Mouse (Mus musculus): ENCODE measurements around the gene Galnt9.

Gene Galnt9

DNA sequence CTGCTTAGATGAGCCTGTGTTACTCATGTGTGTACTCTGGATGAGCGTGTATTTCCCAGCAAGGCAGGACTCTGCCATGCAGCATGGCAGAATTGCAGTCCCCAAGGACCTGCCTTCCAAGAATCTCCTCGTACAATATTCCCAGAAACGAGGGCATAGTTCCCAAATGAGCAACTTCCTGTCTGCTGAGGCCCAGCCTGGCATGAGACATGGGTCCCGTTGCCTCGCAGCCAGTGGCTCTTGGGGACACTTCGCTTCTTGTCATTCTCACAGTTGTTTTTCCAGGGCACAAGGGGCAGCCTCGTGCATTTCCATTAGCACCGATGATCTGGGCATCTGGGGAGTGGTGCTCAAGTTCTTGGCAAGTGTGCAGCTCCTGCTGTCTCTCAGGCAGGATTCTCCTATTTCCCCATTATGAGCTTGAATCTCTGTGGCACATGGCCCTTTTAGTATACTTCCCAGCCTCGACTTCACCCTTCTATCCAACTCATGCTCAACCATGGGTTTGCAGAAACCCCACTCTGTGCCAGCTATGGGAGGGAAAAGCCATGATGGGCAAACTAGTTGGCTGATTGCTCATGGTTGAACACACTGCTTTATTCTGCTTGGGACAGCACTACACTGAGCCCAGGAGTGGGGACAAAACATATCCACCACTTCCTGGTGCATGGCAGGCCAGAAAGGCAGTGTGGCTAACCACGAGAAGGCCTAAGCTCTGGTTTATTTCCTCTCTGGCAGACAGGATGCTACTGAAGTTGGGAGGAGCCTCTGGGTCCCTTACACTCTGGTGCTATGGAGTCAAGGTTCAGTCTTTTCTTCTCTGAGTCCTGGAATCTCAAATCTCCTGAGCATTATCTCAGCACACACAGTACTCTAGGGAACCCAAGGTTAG, 38.7 kb downstream of the Galnt9 start:
- no peak for DNase-seq (ENCODE audit: low read depth, low spot score)

DNA sequence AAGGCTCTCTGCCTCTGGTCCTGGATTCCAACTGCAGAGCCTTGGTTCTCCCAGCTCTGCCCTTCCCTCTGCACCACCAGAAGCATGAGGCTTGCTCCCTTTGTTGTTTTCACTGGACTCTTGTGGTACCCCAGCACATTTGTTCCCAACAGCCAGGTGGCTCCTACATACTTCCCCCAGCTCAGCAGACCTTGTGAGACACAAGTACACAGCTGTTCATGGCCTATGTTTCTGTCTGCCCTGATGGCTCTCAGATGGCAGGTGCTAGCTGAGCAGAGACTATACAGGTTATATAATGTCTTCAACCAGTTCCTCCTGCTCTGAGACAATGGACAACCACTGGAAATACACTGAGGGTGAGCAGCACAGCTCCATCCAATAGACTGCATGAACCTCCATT, 43.3 kb downstream of the Galnt9 start:
- no peak for DNase-seq (ENCODE audit: low read depth, low spot score)

DNA sequence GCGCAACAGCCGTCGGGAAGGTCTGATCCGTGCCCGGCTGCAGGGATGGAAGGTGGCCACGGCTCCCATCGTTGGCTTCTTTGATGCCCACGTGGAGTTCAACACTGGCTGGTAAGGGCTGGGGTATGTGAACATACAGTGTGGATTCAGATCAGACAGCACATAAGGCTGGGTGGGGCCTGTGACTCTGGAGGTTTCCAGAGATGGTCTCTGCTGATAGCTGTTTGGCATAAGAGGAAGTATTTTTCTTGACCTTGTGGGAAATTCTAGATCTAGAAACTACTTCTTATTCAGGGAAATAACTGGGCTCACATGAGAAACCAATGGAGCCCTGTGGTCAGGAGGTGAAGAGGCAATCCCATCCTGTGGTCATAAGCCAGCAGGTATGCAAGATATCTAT, 45.7 kb downstream of the Galnt9 start:
- no peak for DNase-seq (ENCODE audit: low read depth, low spot score)

DNA sequence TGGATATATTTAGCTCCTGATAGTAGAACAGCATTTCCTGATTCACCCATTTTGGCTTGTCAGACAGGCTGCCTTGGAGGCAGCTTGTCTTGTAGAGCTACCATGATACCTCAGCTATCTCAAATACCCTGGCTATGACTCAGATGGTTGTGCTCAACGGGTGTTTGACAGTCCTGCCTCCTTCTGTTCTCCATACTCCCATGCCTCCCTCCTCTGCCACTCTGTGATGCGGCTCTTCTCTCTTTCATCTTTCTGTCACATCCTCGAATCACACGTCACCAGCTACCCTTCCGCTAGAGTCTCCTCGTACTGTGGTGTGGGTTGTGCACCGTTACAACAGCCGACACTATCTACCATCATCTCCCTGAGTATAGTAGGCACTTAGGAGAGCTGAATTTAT, 50.3 kb downstream of the Galnt9 start:
- no peak for DNase-seq (ENCODE audit: low read depth, low spot score)

DNA sequence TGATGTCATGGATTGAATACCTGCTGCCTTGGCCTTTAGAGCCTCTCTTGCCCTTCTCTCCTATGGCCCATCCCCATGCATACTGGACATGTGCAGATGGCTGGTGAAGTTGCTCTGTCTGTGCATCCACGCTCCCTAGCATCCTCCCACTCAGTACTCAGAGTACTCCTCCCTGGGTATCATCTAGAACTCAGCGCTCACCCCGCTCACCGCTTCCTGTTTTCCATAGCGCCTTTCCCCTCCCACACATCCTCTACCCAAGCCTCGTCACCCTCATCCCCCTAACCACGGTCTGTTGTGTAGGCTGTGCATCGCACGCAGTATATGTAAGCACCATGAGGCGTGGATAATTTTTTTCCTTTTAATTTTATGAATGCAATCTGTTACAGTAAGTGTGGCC, 51.2 kb downstream of the Galnt9 start:
- DNase-seq (ENCODE audit: low read depth, low spot score) = no peak

DNA sequence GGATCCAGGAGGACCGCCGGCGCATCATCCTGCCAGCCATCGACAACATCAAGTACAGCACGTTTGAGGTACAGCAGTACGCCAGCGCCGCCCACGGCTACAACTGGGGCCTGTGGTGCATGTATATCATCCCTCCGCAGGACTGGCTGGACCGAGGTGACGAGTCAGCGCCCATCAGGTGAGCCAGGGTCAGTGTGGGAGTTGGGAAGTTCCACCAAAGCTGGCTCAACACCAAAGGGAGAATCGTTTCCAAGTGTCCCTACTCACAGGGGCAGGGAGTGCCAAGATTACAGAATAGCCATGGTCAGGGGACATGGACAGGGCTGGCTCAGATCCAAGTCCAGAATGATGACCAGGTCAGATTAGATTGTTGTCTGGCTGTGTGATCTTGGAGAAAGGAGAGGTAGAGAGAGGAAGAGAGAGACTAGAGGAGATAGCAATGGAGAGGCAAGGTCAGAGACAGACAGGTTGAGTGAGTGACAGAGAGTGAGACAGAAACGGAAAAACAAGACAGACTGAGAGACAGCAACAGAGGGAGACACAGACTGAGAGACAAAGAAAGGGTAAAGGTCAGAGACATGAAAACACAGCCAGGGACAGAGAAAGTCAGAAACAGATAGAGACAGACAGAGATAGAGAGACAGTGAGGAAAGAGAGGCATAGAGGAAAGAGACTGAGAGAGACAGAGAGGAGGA, 52.1 kb downstream of the Galnt9 start:
- no peak for DNase-seq (ENCODE audit: low read depth, low spot score)

DNA sequence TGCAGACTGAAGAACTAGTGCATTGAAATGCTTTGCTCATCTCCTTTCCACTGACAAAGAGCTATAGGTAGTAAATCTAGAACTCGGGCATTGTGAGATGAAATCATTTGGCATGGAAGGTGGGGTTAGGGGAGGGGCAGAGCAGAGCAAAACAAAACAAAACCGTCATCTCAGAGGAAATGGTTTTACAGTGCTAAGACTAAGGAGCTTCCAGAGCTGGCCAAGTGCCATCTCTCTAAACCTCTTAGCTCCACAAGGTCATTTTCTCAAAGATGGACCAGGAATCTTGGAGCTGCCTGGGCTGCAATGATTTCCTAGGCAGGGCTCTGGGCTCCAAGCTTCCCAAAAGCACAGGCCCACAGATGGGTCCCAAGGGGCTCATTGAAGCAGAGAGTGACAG, 53.3 kb downstream of the Galnt9 start:
- DNase-seq (ENCODE audit: low read depth, low spot score) = no peak

DNA sequence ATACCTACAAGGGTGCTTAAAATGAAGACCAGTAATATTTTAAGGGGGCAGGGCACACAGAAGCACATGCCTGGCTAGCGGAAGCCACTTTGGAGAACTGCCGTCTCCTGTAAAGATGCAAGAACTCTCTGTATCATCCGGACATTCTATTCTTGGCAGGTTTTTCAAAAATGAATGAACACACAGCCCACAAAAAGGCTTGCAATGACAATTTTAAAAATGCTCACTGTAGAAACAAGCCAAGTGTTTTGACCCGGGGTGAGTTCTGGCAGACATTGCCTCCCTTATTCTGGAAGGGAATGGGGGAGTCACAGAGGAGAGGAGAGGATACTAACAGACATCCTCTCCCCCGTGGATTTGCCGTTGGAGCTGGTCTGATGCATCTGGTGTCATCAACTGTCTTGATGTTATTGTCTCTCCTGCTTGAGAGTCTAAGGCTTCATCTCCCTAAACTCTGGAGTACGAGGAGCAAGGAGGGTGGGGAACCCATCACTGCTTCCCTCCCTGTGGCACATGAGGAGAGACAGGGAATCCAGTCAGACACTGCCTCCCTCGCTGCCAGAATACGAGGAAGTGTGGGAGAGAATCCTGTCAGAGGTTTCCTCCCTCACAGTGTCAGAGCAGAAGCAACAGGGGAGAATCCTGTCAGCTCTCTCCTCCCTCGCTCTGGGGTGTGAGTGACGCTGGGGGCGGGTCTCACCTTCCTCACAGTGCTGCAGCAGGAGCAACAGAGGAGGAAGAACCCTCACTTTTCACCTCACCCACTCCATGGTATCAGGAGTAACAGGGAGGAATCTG, 54.3 kb downstream of the Galnt9 start:
- DNase-seq (ENCODE audit: low read depth, low spot score) = no peak

DNA sequence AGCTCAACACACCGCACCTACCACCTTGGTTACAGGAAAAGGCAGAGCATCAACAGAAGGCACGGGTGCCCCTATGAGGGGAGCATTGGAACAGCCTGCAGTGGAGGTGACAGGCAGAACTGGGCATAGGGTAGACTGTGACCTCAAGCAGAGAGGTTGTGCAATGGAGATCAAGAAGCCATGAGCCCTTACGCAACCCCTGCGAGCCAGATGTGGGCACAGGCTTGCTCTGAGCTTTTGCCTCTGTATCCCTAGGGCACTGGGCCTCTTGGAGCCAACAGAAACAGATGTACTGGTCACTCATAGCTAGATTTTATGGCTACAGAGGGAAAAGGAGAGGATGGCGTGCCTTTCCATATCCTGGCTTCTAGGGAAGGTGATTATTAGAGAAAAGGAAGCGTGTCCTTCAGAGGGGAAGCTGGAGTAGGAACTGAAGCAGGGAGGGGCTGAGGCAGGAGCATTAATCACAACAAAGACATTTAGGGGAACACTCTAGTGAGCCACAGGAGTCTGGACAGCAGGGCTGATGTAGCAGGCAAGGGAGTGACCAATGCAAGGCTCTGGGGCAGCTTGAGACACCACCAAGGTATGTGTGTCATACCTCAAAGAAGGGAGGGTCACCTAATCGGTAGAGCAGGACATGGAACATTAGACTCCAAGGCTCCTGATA, 59.0 kb downstream of the Galnt9 start:
- no peak for DNase-seq (ENCODE audit: low read depth, low spot score)

DNA sequence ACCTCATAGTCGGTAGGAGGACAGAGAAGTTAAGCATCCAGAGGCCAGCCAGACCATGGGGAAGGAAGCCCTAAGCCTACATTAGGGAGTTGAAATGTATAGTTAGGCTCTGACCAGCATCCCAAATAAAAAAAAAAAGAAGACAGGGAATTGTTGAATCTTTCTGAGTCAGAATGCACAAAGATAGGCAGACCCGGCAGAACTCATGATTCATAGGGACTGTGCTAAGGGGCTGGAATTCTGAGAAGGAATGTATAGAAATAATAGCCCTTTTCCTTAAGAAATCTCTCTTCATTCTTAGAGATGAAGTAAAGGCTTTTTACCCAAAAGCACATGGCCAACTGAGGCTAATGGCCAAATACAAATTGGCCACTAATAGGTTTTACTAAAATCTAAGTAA, 60.2 kb downstream of the Galnt9 start:
- no peak for DNase-seq (ENCODE audit: low read depth, low spot score)

DNA sequence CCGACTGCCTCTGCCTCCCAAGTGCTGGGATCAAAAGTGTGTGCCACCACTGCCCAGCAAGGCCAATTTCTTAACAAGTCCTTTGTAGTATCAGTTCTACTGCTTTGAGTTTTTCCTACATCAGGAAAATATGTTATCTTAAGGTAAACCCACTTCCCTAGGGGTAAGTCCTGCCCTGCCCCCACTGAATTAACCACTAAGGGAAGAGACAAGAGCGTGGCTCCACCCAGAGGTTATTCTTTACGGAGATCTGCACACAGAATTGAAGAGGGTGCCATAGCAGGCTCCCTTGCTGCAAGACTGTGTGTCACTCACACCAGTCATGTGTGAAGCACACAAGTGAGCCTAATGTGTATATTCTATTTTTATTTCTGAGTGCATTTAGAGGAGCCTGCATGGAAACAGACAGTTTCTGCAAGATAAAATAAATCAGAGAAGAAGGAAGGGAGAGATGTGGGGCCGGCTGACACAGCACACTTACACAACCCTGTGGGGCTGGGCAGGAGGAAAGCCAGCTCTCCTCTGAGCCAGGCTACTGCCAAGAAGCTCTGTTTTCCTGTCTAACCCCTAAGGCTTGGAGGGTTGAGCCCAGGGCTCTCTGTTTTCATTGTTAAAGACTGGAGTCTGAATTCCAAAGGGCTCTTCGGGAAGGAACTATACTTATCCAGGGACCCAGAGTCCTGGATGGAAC, 61.5 kb downstream of the Galnt9 start:
- no peak for DNase-seq (ENCODE audit: low read depth, low spot score)

DNA sequence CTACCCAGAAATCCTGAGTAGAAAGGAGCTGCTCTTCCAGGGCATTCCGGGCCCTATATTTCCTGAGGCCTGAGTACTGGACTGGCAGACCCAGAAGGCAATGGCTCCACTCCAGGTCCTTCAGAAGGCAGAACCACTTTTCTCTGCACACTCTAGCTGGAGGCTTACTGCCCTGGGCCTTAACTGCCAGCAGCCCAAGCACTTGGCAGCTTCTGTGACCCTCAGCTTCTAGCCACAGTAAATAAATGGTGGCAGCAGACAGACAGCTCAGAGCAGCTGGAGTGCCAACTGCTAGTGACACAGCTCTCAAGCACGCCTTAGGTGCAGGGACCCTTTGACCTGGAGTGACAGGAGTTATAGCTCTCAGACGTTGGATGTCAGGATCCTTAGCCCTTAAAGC, 63.6 kb downstream of the Galnt9 start:
- no peak for DNase-seq (ENCODE audit: low read depth, low spot score)

DNA sequence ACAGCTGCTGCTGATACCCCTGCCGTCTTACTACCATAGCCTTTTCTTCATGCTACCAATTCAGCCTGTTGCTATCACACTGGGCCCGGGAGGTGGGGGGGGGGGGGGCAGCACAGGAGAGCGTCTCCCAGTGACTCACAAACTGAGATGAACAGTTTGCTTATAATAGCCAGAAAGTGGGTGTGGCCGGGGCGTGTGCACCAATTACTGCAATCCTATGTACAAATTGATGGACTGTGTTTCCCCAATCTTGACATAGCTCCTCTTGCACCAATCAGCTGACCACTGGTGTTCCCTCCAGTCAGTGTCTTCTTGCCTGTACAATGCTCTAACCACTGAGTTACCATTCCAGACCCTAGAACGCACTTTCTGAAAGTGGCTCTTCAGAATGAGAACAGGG, 64.2 kb downstream of the Galnt9 start:
- no peak for DNase-seq (ENCODE audit: low read depth, low spot score)

DNA sequence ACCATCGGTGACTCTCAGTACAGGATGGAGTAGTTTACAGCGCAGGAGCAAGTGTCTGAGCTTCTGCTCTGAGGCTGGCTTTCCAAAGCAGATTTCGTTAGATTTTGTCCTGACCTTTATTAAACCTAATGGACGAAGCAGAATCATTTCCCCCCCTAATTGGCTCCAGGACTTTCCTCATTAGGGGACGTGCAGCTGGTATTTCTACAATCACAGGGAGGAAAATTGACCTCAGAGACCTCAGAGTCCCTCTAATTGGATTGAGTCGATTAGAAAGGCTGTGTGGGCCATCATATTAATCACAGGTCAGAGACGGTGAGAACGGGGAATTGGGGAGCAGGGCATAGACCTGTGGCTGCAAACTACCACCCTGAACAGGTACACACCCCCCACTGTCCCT, 64.8 kb downstream of the Galnt9 start:
- DNase-seq (ENCODE audit: low read depth, low spot score) = no peak

DNA sequence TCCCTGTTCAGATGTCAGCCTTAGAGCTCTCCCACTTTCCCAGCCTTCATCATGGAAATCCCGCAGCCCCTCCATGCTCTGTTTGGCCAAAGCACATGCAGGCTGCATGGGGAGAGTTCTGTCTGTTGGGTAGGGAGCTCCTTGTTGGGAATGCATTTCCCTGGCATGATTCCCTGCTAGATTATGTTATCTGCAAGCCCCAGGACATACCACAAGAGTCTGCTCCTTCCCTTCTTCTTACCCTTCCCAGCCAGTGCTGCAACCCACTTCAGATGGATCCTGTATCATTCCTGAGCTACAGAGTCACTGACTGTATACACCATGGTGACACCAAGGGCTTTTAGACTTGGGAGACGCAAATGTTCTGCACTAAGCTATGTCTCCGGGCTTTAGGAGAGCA, 65.3 kb downstream of the Galnt9 start:
- DNase-seq (ENCODE audit: low read depth, low spot score) = no peak

DNA sequence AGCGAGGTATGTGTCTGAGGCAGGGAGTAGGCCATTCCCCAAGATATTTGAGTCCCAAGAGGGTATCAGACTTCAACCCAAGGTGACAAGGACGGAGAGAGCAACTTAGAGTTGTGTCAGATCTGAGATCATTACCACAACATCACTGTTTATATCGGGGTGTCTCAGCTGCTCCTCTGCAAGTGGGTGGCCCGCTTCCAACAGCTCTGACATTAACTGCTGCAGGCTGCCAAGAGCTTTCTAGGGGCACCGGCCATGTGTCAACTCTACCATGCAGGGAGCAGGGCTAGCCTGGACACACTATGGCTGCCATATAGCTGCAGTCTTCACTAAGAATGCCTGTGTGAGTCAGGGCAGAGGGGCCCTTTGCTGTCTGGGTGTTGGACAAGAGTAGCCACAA, 65.7 kb downstream of the Galnt9 start:
- no peak for DNase-seq (ENCODE audit: low read depth, low spot score)

DNA sequence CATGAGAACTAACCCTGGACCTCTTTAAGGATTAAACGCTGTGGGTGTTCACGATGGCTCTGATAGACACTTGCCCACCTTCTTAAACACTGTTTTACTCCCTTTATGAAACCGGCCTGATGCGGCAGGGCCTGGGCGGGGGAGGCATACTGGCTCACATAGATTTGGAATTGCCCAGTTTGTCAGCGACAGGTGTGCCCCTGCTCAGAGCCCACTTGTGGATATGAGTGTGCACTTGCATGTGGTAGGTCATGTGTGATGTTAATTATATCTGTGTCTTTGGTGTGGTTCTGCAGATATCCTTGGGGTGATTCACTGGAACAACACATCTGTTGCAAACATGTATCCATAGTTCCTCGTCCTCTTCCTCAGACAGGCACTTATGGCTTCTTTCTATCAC, 66.3 kb downstream of the Galnt9 start:
- DNase-seq (ENCODE audit: low read depth, low spot score) = no peak

DNA sequence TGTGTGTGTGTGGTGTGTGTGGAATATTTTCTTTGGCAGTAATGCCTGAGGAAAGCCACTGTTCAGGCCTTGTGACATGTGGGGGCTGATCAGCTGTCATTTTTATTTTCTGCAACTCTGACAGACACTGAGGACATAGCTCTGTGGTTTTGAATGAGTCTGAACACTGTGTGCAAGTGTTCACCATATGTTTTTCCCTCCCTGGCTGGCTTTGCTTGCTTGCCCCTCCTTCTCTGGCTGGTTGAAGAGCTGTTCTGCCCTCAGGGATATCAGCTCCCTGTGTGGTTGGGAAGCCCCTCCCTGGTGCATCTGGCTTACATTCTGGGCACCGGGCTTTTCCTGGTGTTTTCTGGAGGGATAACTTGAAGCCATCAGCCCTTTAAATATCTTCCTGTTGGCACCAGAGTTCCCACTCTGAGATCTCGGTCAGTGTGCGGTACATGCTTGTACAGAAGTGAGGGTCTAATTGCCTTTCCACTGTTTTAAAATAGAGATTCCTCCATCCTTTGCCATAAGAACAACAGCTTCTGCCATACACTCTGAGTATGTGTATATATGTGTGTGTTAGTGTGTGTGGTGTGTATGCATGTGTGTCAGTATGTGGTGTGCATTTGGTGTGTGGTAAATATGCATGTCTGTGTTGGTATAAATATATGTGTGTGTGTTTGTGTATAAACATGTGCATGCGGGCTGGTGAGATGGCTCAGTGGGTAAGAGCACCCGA, 67.4 kb downstream of the Galnt9 start:
- no peak for DNase-seq (ENCODE audit: low read depth, low spot score)

DNA sequence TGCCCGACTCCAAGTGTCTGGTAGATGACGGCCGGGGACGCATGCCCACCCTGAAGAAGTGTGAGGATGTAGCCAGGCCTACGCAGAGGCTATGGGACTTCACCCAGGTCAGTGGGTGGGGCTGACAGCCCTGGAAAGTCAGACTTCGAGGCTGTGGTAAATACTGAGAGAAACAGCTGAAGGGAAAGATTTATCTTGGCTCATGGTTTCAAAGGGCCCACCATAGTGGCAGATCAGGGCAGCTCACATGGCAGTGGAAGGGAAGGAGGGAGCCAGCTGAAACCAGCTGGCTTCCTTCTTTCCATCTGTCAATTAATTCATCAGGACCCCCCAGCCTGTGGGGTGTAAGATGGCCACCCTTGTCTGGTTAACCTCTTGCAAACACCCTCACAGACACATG, 75.1 kb downstream of the Galnt9 start:
- DNase-seq (ENCODE audit: low read depth, low spot score) = no peak

DNA sequence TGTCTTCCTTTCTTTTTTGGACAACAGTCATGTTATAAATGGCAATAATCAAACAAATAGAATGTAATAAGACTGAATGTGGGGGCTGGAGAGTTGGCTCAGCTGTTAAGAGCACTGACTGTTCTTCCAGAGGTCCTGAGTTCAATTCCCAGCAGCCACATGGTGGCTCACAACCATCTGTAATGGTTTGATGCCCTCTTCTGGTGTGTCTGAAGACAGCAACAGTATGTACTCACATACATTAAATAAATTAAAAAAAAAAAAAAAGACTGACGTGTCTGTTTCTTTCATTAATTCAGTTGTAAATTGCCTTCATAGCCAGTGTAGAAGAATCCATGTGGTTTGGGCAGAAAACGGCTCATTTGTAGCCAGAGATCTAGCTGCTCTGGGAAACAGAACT, 80.2 kb downstream of the Galnt9 start:
- DNase-seq (ENCODE audit: low read depth, low spot score) = no peak

DNA sequence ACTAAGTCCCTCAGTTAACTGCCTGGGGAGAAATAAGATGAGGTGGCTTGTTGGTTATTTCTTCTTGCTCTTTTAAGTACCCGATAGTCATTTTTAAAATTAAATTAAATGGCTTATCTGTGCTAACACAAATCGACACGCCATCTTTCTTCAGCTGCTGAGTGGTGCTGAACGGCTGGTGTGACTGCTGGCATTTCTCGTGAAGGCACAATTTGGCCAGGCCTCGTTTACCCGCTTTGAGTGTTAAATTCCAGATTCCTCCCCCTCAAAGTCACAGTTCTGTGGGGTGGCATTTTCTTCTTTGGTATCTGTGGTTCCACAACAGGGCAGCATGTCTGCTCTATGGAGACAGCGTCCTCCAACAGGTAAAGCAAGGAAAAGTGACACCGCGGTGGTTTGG, 83.2 kb downstream of the Galnt9 start:
- no peak for DNase-seq (ENCODE audit: low read depth, low spot score)
